Mouse (Mus musculus) limb, embryonic 14.5 days (tissue): ENCODE data around the gene Gabarap. TPM values are rescaled to one million over a fixed set of nuclear protein-coding genes. Genes with fewer than 3 reads are reported as not detected.

ENCODE experiments used
- ATAC-seq: fragments of 200-750 bp; cut with Nextera tagmentation; 2 replicates; pipeline ENCODE4 v1.8.0; 2017; ENCODE audit warnings: low read depth, moderate number of reproducible peaks, moderate TSS enrichment; ENCODE audit not compliant: low FRiP score
- DNase-seq: peaks from one replicate; pipeline ENCODE4 v3.0.0-alpha.2; 2015; ENCODE audit warnings: low spot score
- H3K27ac ChIP-seq: fragments of 300-500 bp; sonication (generic); replicated peaks from 2 replicates; pipeline ENCODE4 v1.5.1; 2014; ENCODE audit warnings: low read depth, mild to moderate bottlenecking, low read length, moderate library complexity, mixed read lengths
- H3K27me3 ChIP-seq: fragments of 300-500 bp; sonication (generic); 2 replicates; pipeline ENCODE4 v1.6.1; 2014; ENCODE audit warnings: low read length, mixed read lengths; ENCODE audit not compliant: control insufficient read depth, insufficient read depth
- H3K36me3 ChIP-seq: fragments of 300-500 bp; sonication (generic); 2 replicates; pipeline ENCODE4 v1.6.1; 2014; ENCODE audit warnings: mild to moderate bottlenecking, low read length, moderate library complexity, mixed read lengths; ENCODE audit not compliant: control insufficient read depth, insufficient read depth
- H3K4me1 ChIP-seq: fragments of 300-500 bp; sonication (generic); 2 replicates; pipeline ENCODE4 v1.6.1; 2014; ENCODE audit warnings: antibody characterized with exemption, low read length, mixed read lengths; ENCODE audit not compliant: control insufficient read depth, insufficient read depth
- H3K4me2 ChIP-seq: fragments of 300-500 bp; sonication (generic); replicated peaks from 2 replicates; pipeline ENCODE4 v1.6.1; 2014; ENCODE audit warnings: low read depth, mild to moderate bottlenecking, low read length, moderate library complexity; ENCODE audit not compliant: severe bottlenecking
- H3K4me3 ChIP-seq: fragments of 300-500 bp; sonication (generic); replicated peaks from 2 replicates; pipeline ENCODE4 v1.5.1; 2014; ENCODE audit warnings: low read length
- H3K9ac ChIP-seq: fragments of 300-500 bp; sonication (generic); 2 replicates; pipeline ENCODE4 v1.6.1; 2014; ENCODE audit warnings: mild to moderate bottlenecking, low read depth, low read length, moderate library complexity; ENCODE audit not compliant: severe bottlenecking
- H3K9me3 ChIP-seq: fragments of 300-500 bp; sonication (generic); 2 replicates; pipeline ENCODE4 v1.6.1; 2016; ENCODE audit warnings: low read length; ENCODE audit not compliant: control insufficient read depth
- POLR2A ChIP-seq: fragments of 200-500 bp; IDR thresholded peaks from 2 replicates; pipeline ENCODE4 v1.8.0; 2012; ENCODE audit warnings: inconsistent platforms, mild to moderate bottlenecking, moderate library complexity, borderline replicate concordance; ENCODE audit not compliant: insufficient read depth, insufficient read length; ENCODE audit errors: extremely low read depth
- WGBS: fragments of 180-500 bp; shearing (Covaris S2); extraction: QIAGEN DNeasy Blood & Tissue Kit; methylation state at CpG from one replicate; pipeline ENCODE4 v1.1.7; 2014; 5-methylcytosine and 5-hydroxymethylcytosine counted together
- polyA plus RNA-seq, 2 experiments: library from polyadenylated mRNA; depleted of rRNA in 1 of 2; stranded (reverse) in 1 of 2; unstranded in 1 of 2; fragments of >200 nt; fragmentation: Nextera tagmentation in 1 of 2; extraction: Ambion mirVana in 1 of 2; gene quantifications; 2 replicates each; pipeline versions ENCODE4 v1.2.1 to v1.2.3; 2012 to 2014

Gabarap gene
- polyA plus RNA-seq, 2 experiments: 431 to 574 TPM

GRCm38 (mm10) chr11:69992396-69992795, 1.5 kb downstream of the Gabarap start:
- peaks cover 51% of the 10 kb centered on the region for H3K36me3 ChIP-seq
- DNase-seq: no peak
- H3K9ac ChIP-seq: peak overlapping the region; percentile 84
- no peak overlapping the region for H3K27ac ChIP-seq
- no peak for ATAC-seq
- H3K9me3 ChIP-seq: no peaks in the 10 kb centered on the region
- peak overlapping the region; percentile 65 for H3K4me2 ChIP-seq
- H3K4me3 ChIP-seq: peak overlapping the region; percentile 78
- no peak for TF ChIP-seq POLR2A
- peaks cover 11% of the 10 kb centered on the region for H3K4me1 ChIP-seq
- 82% methylated on average over 10 of the region's 10 CpGs for WGBS
- H3K27me3 ChIP-seq: no peaks in the 10 kb centered on the region

- Histone ChIP-seq H3K9me3 (no peaks in the 10 kb centered on the region), H3K4me3 (peak overlapping the region; percentile 78), H3K4me1 (peaks cover 16% of the 10 kb centered on the region), H3K4me2 (peak overlapping the region; percentile 65; the same call in 1 of the 2 replicates), H3K9ac (peak overlapping the region; percentile 84; the same call in 1 of the 2 replicates), H3K27me3 (no peaks in the 10 kb centered on the region), H3K27ac (no peak overlapping the region), H3K36me3 (peaks cover 51% of the 10 kb centered on the region)
- no peak for ATAC-seq
- no peak for TF ChIP-seq POLR2A
- no peak for DNase-seq
- 89% methylated on average over 3 of the region's 3 CpGs for WGBS
Measured at GRCm38 (mm10) chr11:69992932-69993331, 2.0 kb downstream of the Gabarap start.

GRCm38 (mm10) chr11:69994401-69995090, 3.6 kb downstream of the Gabarap start:
- Histone ChIP-seq H3K27ac (no peak overlapping the region), H3K4me1 (peaks cover 16% of the 10 kb centered on the region), H3K9me3 (no peaks in the 10 kb centered on the region), H3K4me3 (peak overlapping the region; percentile 97), H3K9ac (no peak overlapping the region), H3K36me3 (peaks cover 51% of the 10 kb centered on the region), H3K4me2 (peak overlapping the region; percentile 40), H3K27me3 (no peaks in the 10 kb centered on the region)
- DNase-seq: no peak
- WGBS: 89% methylated on average over 11 of the region's 11 CpGs
- no peak for ATAC-seq
- no peak for TF ChIP-seq POLR2A

- peaks cover 16% of the 10 kb centered on the region for H3K4me1 ChIP-seq
- DNase-seq (peak; percentile 99), ATAC-seq (peak; percentile 79)
- peak within 1 kb of the TSS; percentile 90 for H3K9ac ChIP-seq
- H3K4me2 ChIP-seq: peak within 1 kb of the TSS; percentile 46
- 1% methylated on average over 36 of the region's 36 CpGs for WGBS
- peaks cover 48% of the 10 kb centered on the region for H3K36me3 ChIP-seq
- H3K27me3 ChIP-seq: no peaks in the 10 kb centered on the region
- H3K9me3 ChIP-seq: no peaks in the 10 kb centered on the region
- peak; percentile 84; the same call in 1 of the 2 replicates for TF ChIP-seq POLR2A
- peak within 1 kb of the TSS; percentile 96 for H3K27ac ChIP-seq
- peak within 1 kb of the TSS; percentile 97 for H3K4me3 ChIP-seq
Measured at GRCm38 (mm10) chr11:69995391-69995960, 4.5 kb downstream of the Gabarap start, which contains the start of gene Phf23. Gene Phf23 (plus strand): TSS chr11:69995777.

GRCm38 (mm10) chr11:69996161-69997061, 5.5 kb downstream of the Gabarap start:
- peak overlapping the region; percentile 97 for H3K4me3 ChIP-seq
- H3K4me2 ChIP-seq: peak overlapping the region; percentile 46
- no peaks in the 10 kb centered on the region for H3K27me3 ChIP-seq
- no peak for TF ChIP-seq POLR2A
- peaks cover 48% of the 10 kb centered on the region for H3K36me3 ChIP-seq
- peak overlapping the region; percentile 90 for H3K9ac ChIP-seq
- 1% methylated on average over 41 of the region's 66 CpGs for WGBS
- peak overlapping the region; percentile 96 for H3K27ac ChIP-seq
- no peaks in the 10 kb centered on the region for H3K9me3 ChIP-seq
- ATAC-seq: peak; percentile 7
- peak; percentile 48 for DNase-seq
- peaks cover 19% of the 10 kb centered on the region for H3K4me1 ChIP-seq
